Mouse (Mus musculus): ENCODE measurements around the gene Prtg. TPM values are rescaled to one million over a fixed set of nuclear protein-coding genes. Genes with fewer than 3 reads are reported as not detected.

Gene Prtg
- polyA plus RNA-seq, 1 experiment from 2014 or later, result 5.4 TPM

Other genes starting within 250 kb of the Prtg start
- gene Nedd4, start 144.5 kb upstream of the Prtg start, polyA plus RNA-seq (2014; fragmentation: Nextera tagmentation; extraction: Ambion mirVana), result 708 and 779 TPM in 2 replicates
- gene Pygo1, start 118.8 kb downstream of the Prtg start, polyA plus RNA-seq (2014; fragmentation: Nextera tagmentation; extraction: Ambion mirVana), result 11.5 and 12.4 TPM in 2 replicates
- gene Dyx1c1, start 151.9 kb downstream of the Prtg start, polyA plus RNA-seq (2014; fragmentation: Nextera tagmentation; extraction: Ambion mirVana), result 3.0 and 3.8 TPM in 2 replicates
- gene Gm44503, start 152.0 kb downstream of the Prtg start, polyA plus RNA-seq (2014; fragmentation: Nextera tagmentation; extraction: Ambion mirVana), result 0.37 TPM in 1 of 2 replicates, not detected in the other
- 26.3 and 28.1 TPM in 2 replicates for gene Ccpg1os, start 178.5 kb downstream of the Prtg start, polyA plus RNA-seq (2014; fragmentation: Nextera tagmentation; extraction: Ambion mirVana)
- gene Ccpg1, start 178.6 kb downstream of the Prtg start, polyA plus RNA-seq (2014; fragmentation: Nextera tagmentation; extraction: Ambion mirVana), result 31.2 and 33.6 TPM in 2 replicates
- 15.8 and 16.7 TPM in 2 replicates for gene Pigb, start 233.5 kb downstream of the Prtg start, polyA plus RNA-seq (2014; fragmentation: Nextera tagmentation; extraction: Ambion mirVana)
- 0.73 and 1.1 TPM in 2 replicates for gene Rab27a, start 238.0 kb downstream of the Prtg start, polyA plus RNA-seq (2014; fragmentation: Nextera tagmentation; extraction: Ambion mirVana)

All from hindbrain, embryonic 11.5 days (tissue).